ENCODE assay signal across 8 mouse cellular contexts in genomic region chr7:30443696-30444095, GRCm38 (mm10). TPM values are rescaled to one million over a fixed set of nuclear protein-coding genes. Genes with fewer than 3 reads are reported as not detected.
DNase-seq lines count a peak whose midpoint lies in the region; ATAC-seq and TF ChIP-seq lines count a peak whose summit lies in the region.

No protein-coding gene starts in this region.

- H3K36me3 ChIP-seq in heart, embryonic 14.5 days (ENCODE audit: control insufficient read depth, insufficient read depth, low read length): no peaks in the 10 kb centered on the region
- H3K36me3 ChIP-seq in hindbrain, embryonic 11.5 days (ENCODE audit: control insufficient read depth, insufficient read depth, low read length): 0 out of 2 replicates have a peak, but pooled peaks cover 6% of the 10 kb centered on the region
- peaks cover 43% of the 10 kb centered on the region for H3K36me3 ChIP-seq in midbrain, embryonic 13.5 days

- H3K9ac ChIP-seq in heart, embryonic 14.5 days (ENCODE audit: low read length): no peak overlapping the region
- no peak overlapping the region for H3K9ac ChIP-seq in hindbrain, embryonic 11.5 days (ENCODE audit: low read depth, low read length)
- peak overlapping the region; percentile 97 for H3K9ac ChIP-seq in midbrain, embryonic 13.5 days (replicated peaks)

- H3K4me2 ChIP-seq in heart, embryonic 14.5 days (ENCODE audit: low read length): peak overlapping the region; percentile 80
- H3K4me2 ChIP-seq in hindbrain, embryonic 11.5 days (replicated peaks; ENCODE audit: low read depth, low read length): peak overlapping the region; percentile 80
- H3K4me2 ChIP-seq in midbrain, embryonic 13.5 days (replicated peaks): peak overlapping the region; percentile 85

- 21% methylated on average over 9 of the region's 9 CpGs for WGBS in heart, embryonic 14.5 days
- WGBS in hindbrain, embryonic 11.5 days: 17% methylated on average over 9 of the region's 9 CpGs
- 17% methylated on average over 9 of the region's 9 CpGs for WGBS in midbrain, embryonic 13.5 days

- no peak for ATAC-seq in heart, embryonic 14.5 days (ENCODE audit: insufficient number of reproducible peaks, insufficient read depth, low FRiP score, low read depth)
- ATAC-seq in hindbrain, embryonic 11.5 days (ENCODE audit: low FRiP score): no peak
- no peak for ATAC-seq in midbrain, embryonic 13.5 days

- intact Hi-C loops in heart, postnatal 14 days (cut with DNase I): loop anchor here (5.0 kb wide), 1 partner anchor 49 kb away; the partner anchor contains the start of gene Prodh2
- intact Hi-C loops in gastrocnemius, adult 2 months (cut with DNase I): no loop called here
- intact Hi-C loops in left cerebral cortex, postnatal 10 days (cut with DNase I): no loop called here

- H3K4me3 ChIP-seq in heart, embryonic 14.5 days (ENCODE audit: control insufficient read depth in 1 of 2, insufficient read depth in 1 of 2, low read depth in 1 of 2, low read length in 2 of 2): no peak overlapping the region
- H3K4me3 ChIP-seq in hindbrain, embryonic 11.5 days (ENCODE audit: low read depth, low read length): peak overlapping the region; percentile 66
- H3K4me3 ChIP-seq in midbrain, embryonic 13.5 days (replicated peaks): peak overlapping the region; percentile 84
- H3K4me3 ChIP-seq in gastrocnemius, adult 2 months: no peak overlapping the region

- H3K9me3 ChIP-seq in heart, embryonic 14.5 days (ENCODE audit: control insufficient read depth, low read length): 0 out of 2 replicates have a peak, but pooled peaks cover 6% of the 10 kb centered on the region
- H3K9me3 ChIP-seq in hindbrain, embryonic 11.5 days (ENCODE audit: control insufficient read depth, low read length): no peaks in the 10 kb centered on the region
- no peaks in the 10 kb centered on the region for H3K9me3 ChIP-seq in midbrain, embryonic 13.5 days

- no peak overlapping the region for H3K27ac ChIP-seq in heart, embryonic 14.5 days (replicated peaks in 1 of 2; ENCODE audit: control insufficient read depth in 1 of 2, insufficient read depth in 1 of 2, low read depth in 2 of 2, low read length in 2 of 2)
- H3K27ac ChIP-seq in hindbrain, embryonic 11.5 days (ENCODE audit: low read depth, low read length): peak overlapping the region; percentile 96; the same call in 1 of the 2 replicates
- H3K27ac ChIP-seq in midbrain, embryonic 13.5 days: peak overlapping the region; percentile 99
- no peak overlapping the region for H3K27ac ChIP-seq in gastrocnemius, adult 2 months

- DNase-seq in heart, postnatal 14 days: no peak
- peak; percentile 93 for DNase-seq in R1 (ENCODE audit: low read depth, low spot score)
- no peak for DNase-seq in hindbrain, embryonic 11.5 days (ENCODE audit: low spot score)
- no peak for DNase-seq in gastrocnemius, adult 2 months
- DNase-seq in urinary bladder, postnatal 4 days (ENCODE audit: low spot score in 2 of 2): no peak
- no peak for DNase-seq in left cerebral cortex, postnatal 10 days (ENCODE audit: extremely low spot score in 1 of 2, low spot score in 2 of 2)

- TF ChIP-seq CTCF in gastrocnemius, adult 2 months (IDR thresholded peaks at IDR 0.05): no peak

- peaks cover 40% of the 10 kb centered on the region for H3K27me3 ChIP-seq in heart, embryonic 14.5 days (ENCODE audit: control insufficient read depth, insufficient read depth, low read length)
- no peaks in the 10 kb centered on the region; the same call in 1 of the 2 replicates for H3K27me3 ChIP-seq in hindbrain, embryonic 11.5 days (ENCODE audit: control insufficient read depth, insufficient read depth, low read length)
- no peaks in the 10 kb centered on the region for H3K27me3 ChIP-seq in midbrain, embryonic 13.5 days

- H3K4me1 ChIP-seq in heart, embryonic 14.5 days (ENCODE audit: control insufficient read depth in 2 of 2, insufficient read depth in 2 of 2, low read length in 2 of 2): peaks cover 8 to 12% of the 10 kb centered on the region in 2 experiments; a peak in 2 of 4 replicates
- peaks cover 3% of the 10 kb centered on the region for H3K4me1 ChIP-seq in hindbrain, embryonic 11.5 days (replicated peaks; ENCODE audit: control insufficient read depth, insufficient read depth, low read length)
- H3K4me1 ChIP-seq in midbrain, embryonic 13.5 days (replicated peaks): peaks cover 42% of the 10 kb centered on the region

RNA-seq across cellular contexts. Expression of gene Aplp1, which starts 1.6 kb away (rescaled TPM):
- 14.7 and 21.2 TPM in 2 replicates for polyA plus RNA-seq in heart, embryonic 14.5 days (2014; fragmentation: Nextera tagmentation; extraction: Ambion mirVana)
- 1 to 10 TPM; 4.0 to 4.4 TPM for total RNA-seq in heart, postnatal 14 days (2021)
- 165 and 169 TPM in 2 replicates for polyA plus RNA-seq in hindbrain, embryonic 11.5 days (2014; fragmentation: Nextera tagmentation; extraction: Ambion mirVana)
- 521 and 559 TPM in 2 replicates for polyA plus RNA-seq in midbrain, embryonic 13.5 days (2015; fragmentation: Nextera tagmentation; extraction: Ambion mirVana)
- total RNA-seq in gastrocnemius, adult 2 months (2021): 1 to 10 TPM in 1 of 2 experiments, under 1 TPM in 1; 0.94 to 1.2 TPM
- total RNA-seq in left cerebral cortex, postnatal 10 days (2021): 100 to 1,000 TPM; 937 to 959 TPM

RNA-seq across cellular contexts. Expression of gene Kirrel2, which starts 13.8 kb away (rescaled TPM):
- 0.05 and 0.26 TPM in 2 replicates for polyA plus RNA-seq in heart, embryonic 14.5 days (2014; fragmentation: Nextera tagmentation; extraction: Ambion mirVana)
- total RNA-seq in heart, postnatal 14 days (2021): not detected
- 18.6 and 25.8 TPM in 2 replicates for polyA plus RNA-seq in hindbrain, embryonic 11.5 days (2014; fragmentation: Nextera tagmentation; extraction: Ambion mirVana)
- polyA plus RNA-seq in midbrain, embryonic 13.5 days (2015; fragmentation: Nextera tagmentation; extraction: Ambion mirVana): 3.1 and 3.6 TPM in 2 replicates
- total RNA-seq in gastrocnemius, adult 2 months (2021): not detected
- 1 to 10 TPM; 1.2 to 4.9 TPM for total RNA-seq in left cerebral cortex, postnatal 10 days (2021)

RNA-seq across cellular contexts. Expression of gene Nphs1, which starts 14.4 kb away (rescaled TPM):
- polyA plus RNA-seq in heart, embryonic 14.5 days (2014; fragmentation: Nextera tagmentation; extraction: Ambion mirVana): 0.08 and 0.14 TPM in 2 replicates
- not detected for total RNA-seq in heart, postnatal 14 days (2021)
- polyA plus RNA-seq in hindbrain, embryonic 11.5 days (2014; fragmentation: Nextera tagmentation; extraction: Ambion mirVana): 3.3 and 4.5 TPM in 2 replicates
- polyA plus RNA-seq in midbrain, embryonic 13.5 days (2015; fragmentation: Nextera tagmentation; extraction: Ambion mirVana): 0.78 and 0.94 TPM in 2 replicates
- total RNA-seq in gastrocnemius, adult 2 months (2021): not detected
- total RNA-seq in left cerebral cortex, postnatal 10 days (2021): under 1 TPM; 0.26 to 0.32 TPM

RNA-seq across cellular contexts. Expression of gene Nfkbid, which starts 22.2 kb away (rescaled TPM):
- polyA plus RNA-seq in heart, embryonic 14.5 days (2014; fragmentation: Nextera tagmentation; extraction: Ambion mirVana): 1.00 and 1.1 TPM in 2 replicates
- under 1 TPM; 0.67 to 0.71 TPM for total RNA-seq in heart, postnatal 14 days (2021)
- 1.5 and 1.8 TPM in 2 replicates for polyA plus RNA-seq in hindbrain, embryonic 11.5 days (2014; fragmentation: Nextera tagmentation; extraction: Ambion mirVana)
- polyA plus RNA-seq in midbrain, embryonic 13.5 days (2015; fragmentation: Nextera tagmentation; extraction: Ambion mirVana): 1.2 and 1.3 TPM in 2 replicates
- total RNA-seq in gastrocnemius, adult 2 months (2021): under 1 TPM; 0.11 to 0.13 TPM
- total RNA-seq in left cerebral cortex, postnatal 10 days (2021): 1 to 10 TPM; 2.7 to 3.6 TPM

RNA-seq across cellular contexts. Expression of gene Hcst, which starts 24.0 kb away (rescaled TPM):
- polyA plus RNA-seq in heart, embryonic 14.5 days (2014; fragmentation: Nextera tagmentation; extraction: Ambion mirVana): 0.54 and 0.89 TPM in 2 replicates
- total RNA-seq in heart, postnatal 14 days (2021): 1 to 10 TPM; 1.2 to 1.3 TPM
- 0.39 and 0.62 TPM in 2 replicates for polyA plus RNA-seq in hindbrain, embryonic 11.5 days (2014; fragmentation: Nextera tagmentation; extraction: Ambion mirVana)
- polyA plus RNA-seq in midbrain, embryonic 13.5 days (2015; fragmentation: Nextera tagmentation; extraction: Ambion mirVana): 0.54 TPM in 1 of 2 replicates, not detected in the other
- not detected for total RNA-seq in gastrocnemius, adult 2 months (2021)
- 1 to 10 TPM in 1 of 2 experiments, not detected in 1; 1.1 TPM for total RNA-seq in left cerebral cortex, postnatal 10 days (2021)

Comparison
In these comparisons a context has a peak if more than half of its experiments do, and no peak if none do; other contexts are left out.
1. H3K27ac ChIP-seq: peak in hindbrain, embryonic 11.5 days (single experiment) and midbrain, embryonic 13.5 days (single experiment); none in heart, embryonic 14.5 days (0 of 2) and gastrocnemius, adult 2 months (single experiment).
2. H3K4me3 ChIP-seq: peak in hindbrain, embryonic 11.5 days (single experiment) and midbrain, embryonic 13.5 days (single experiment); none in heart, embryonic 14.5 days (0 of 2) and gastrocnemius, adult 2 months (single experiment).
3. RNA of gene Aplp1, which starts 1.6 kb away (total RNA-seq): 937 to 959 TPM in left cerebral cortex, postnatal 10 days; 4.0 to 4.4 TPM in heart, postnatal 14 days and 0.94 to 1.2 TPM in gastrocnemius, adult 2 months; every median in the first group is over 100 times any median in the second.
4. Peak in every context shown above with its lines, with median percentiles within 50 percentile points of each other: H3K4me2 ChIP-seq.